9 mouse cellular contexts compared by ENCODE assay signal in the genomic region with DNA sequence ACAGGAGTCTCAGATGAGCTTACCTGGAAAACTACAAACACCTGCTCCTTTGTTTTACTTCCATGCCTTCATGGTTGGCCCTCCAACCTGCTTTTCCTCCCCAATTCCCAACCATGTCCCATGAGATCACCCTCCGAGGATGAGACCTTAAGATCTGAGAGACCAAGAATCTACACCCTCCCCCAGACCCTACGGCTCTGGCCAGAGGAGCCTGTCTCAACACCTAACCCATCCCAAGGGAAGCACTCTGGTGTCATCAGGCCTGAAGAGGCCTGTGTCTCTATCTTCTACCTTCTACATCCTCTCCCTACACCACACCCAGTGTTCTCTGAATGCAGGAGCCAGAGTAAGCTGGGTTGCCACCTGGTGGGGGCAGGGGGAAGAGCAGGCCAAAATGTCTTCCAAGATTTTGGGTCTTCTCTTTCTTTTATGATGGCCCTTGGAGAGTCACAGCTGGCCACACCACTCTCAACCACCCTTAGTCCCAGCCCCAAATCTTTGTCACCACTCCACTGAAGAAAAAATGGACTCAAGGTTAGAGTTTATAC. TPM values are rescaled to one million over a fixed set of nuclear protein-coding genes. Genes with fewer than 3 reads are reported as not detected.
DNase-seq lines count a peak whose midpoint lies in the region; TF ChIP-seq lines count a peak whose summit lies in the region.
"Had no signal": no experiment of that assay in that cellular context is flagged by ENCODE, and none has a peak within 500 bp of the region (broad histone marks: within the 10 kb centered on the region; RNA-seq: fewer than 3 reads in every experiment).

No protein-coding gene starts in this region.

- no peaks in the 10 kb centered on the region for H3K36me3 ChIP-seq in spleen, adult 2 months (ENCODE audit: control insufficient read depth, insufficient read depth, low read length)

- no peak for DNase-seq in gastrocnemius, adult 2 months
- DNase-seq in gastrocnemius, adult 8-10 months (ENCODE audit: low spot score in 2 of 2) = no peak
- peak in 1 of 2 experiments; percentile 24 for DNase-seq in spleen, adult 2 months (ENCODE audit: low read depth in 1 of 2, low spot score in 2 of 2)
- DNase-seq in spleen, adult 12 weeks (ENCODE audit: low spot score) = no peak
- peak; percentile 50 for DNase-seq in embryo, embryonic 11 days
- peak; percentile 59 for DNase-seq in naive thymus-derived CD4-positive, alpha-beta T cell, adult 2 months (ENCODE audit: low read depth)
- DNase-seq in ovary, postnatal 14 days (ENCODE audit: low spot score) = no peak
- no peak for DNase-seq in layer of hippocampus, adult 8-10 months (ENCODE audit: low spot score in 2 of 2)

- intact Hi-C loops in gastrocnemius, adult 2 months (cut with DNase I) = no loop called here

- no peak overlapping the region for H3K4me3 ChIP-seq in gastrocnemius, adult 2 months
- H3K4me3 ChIP-seq in spleen, adult 2 months (ENCODE audit: extremely low read depth, insufficient read depth, insufficient read length) = no peak overlapping the region
- H3K4me3 ChIP-seq: limb, embryonic 13.5 days had no signal

- H3K27me3 ChIP-seq in spleen, adult 2 months (ENCODE audit: control insufficient read depth, insufficient read depth, low read length) = no peaks in the 10 kb centered on the region
- H3K27me3 ChIP-seq: limb, embryonic 13.5 days had no signal

- H3K4me1 ChIP-seq in spleen, adult 2 months (ENCODE audit: control insufficient read depth, insufficient read depth, insufficient read length) = no peaks in the 10 kb centered on the region
- H3K4me1 ChIP-seq: limb, embryonic 13.5 days had no signal

- TF ChIP-seq POLR2A in spleen, adult 2 months (IDR thresholded peaks at IDR 0.05; ENCODE audit: low read depth, low read length) = no peak

- no peak overlapping the region for H3K27ac ChIP-seq in gastrocnemius, adult 2 months
- H3K27ac ChIP-seq in spleen, adult 2 months (ENCODE audit: insufficient read depth, low read length) = no peak overlapping the region
- H3K27ac ChIP-seq: limb, embryonic 13.5 days had no signal

- TF ChIP-seq CTCF in gastrocnemius, adult 2 months (IDR thresholded peaks at IDR 0.05) = peak; percentile 70
- peak; percentile 55; the same call in 1 of the 2 replicates for TF ChIP-seq CTCF in spleen, adult 2 months (IDR thresholded peaks at IDR 0.05; ENCODE audit: extremely low read depth, insufficient read depth, insufficient read length, insufficient replicate concordance)

- 98% methylated on average over 2 of the region's 2 CpGs for WGBS in spleen, adult 2 months

RNA-seq across cellular contexts. Expression of gene Akap1, which starts 34.1 kb away (rescaled TPM):
- total RNA-seq in gastrocnemius, adult 2 months (2021) = 10 to 100 TPM; 62.5 to 93.2 TPM
- total RNA-seq in gastrocnemius, adult 8-10 months (2022) = 10 to 100 TPM; 61.8 to 71.6 (median 65.3) TPM
- polyA plus RNA-seq in spleen, adult 2 months (2012; rRNA removed) = 5.5 and 6.5 TPM in 2 replicates
- 10 to 100 TPM; 40.5 to 44.8 (median 41.6) TPM for total RNA-seq in layer of hippocampus, adult 8-10 months (2022)

Comparison
In these comparisons a context has a peak if more than half of its experiments do, and no peak if none do; other contexts are left out.
1. DNase-seq: peak in embryo, embryonic 11 days (single experiment) and naive thymus-derived CD4-positive, alpha-beta T cell, adult 2 months (single experiment); none in gastrocnemius, adult 2 months (single experiment), gastrocnemius, adult 8-10 months (0 of 2), spleen, adult 12 weeks (single experiment), ovary, postnatal 14 days (single experiment) and layer of hippocampus, adult 8-10 months (0 of 2).